Mouse (Mus musculus): Measurements from ENCODE around the gene E2f7.

E2f7 gene

DNA sequence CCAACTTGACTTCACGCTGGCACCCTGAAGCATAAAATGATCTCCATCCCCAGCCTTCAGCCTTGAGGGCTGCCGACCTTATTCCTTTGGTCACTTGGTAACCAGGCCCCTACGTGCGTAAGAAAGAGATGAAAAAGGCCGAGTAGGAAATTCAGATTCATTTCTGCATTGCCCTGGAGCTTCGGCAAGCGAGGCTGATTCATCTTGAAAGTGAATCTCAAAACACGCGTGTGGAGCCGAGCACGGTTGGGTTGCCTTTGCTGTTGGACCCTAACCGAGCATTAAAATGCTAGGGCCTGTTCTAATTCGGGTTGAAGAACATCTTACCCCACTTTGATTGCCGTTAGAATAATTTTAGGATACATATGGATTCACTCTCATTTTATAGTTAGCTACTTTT is 28.6 kb downstream of the E2f7 start:
- no peak for DNase-seq (ENCODE audit: low spot score)

DNA sequence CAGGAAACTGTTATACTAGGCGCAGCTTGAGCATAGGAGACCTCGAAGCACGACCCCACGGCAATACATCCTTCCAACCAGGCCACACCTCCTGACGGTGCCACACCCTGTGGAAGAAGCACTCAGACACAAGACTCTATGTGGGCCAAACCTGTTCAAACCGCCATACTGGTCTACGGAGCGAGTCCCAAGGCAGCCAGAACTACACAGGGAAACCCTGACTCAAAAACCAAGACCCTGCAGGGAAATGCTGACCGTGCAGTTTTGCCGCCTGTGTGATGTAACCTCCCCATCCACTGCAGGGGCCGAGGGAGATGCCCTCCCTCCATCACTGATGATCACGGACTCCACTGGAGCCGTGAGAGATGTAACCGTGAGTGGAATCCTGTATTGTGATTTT is 36.5 kb downstream of the E2f7 start:
- no peak for DNase-seq (ENCODE audit: low spot score)

DNA sequence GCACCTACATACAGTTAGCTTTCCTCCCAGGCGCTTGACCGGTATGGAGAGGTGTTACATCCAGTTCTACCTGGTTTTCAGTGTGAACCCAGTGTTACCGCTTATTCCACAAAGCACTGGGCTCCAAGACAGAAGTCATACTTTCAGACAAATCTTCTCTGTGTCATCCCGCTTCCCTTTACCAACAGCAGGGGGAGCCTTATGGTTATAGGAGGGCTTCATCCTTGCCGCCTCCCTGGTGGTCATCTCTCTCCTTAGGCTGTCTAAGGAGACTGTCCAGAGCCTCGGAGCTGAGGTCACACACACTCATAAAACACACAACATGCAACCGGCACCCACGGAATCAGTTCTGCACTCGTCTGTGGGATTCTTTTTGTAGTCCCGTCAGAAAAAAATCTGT is 37.4 kb downstream of the E2f7 start:
- no peak for DNase-seq (ENCODE audit: low spot score)

DNA sequence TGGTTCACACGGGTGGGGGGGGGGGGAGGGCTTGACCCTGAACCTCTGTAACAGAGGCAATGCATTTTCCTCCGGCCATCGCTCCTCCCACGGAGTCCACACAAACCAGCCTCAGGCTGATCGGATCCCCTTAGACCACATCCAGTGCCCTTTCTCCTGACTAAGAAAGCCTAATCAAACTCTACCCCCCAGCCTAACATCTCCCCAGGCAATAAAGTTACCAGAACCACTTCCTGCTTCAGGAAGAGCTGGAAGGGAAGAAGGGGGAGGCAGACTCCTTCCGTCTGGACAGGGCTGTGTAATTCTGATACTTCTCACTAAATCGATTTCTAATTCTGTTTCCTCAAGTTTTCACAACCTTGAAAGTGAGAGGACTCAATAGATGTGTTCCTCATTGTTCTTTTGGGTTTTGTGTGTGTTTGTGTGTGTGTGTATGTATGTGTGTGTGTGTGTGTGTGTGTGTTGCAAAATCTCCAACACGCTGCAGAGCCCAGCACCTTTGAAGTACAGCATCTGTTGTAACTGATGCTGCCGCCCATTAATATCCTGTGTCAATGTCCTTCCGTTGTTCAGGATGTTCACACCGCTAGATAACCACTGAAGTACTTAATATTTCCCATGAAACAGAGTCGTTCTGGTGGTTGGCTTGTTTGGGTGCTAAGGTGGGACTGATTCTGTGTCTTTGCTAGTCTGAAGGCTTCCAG is 43.0 kb downstream of the E2f7 start:
- DNase-seq (ENCODE audit: low spot score): no peak

DNA sequence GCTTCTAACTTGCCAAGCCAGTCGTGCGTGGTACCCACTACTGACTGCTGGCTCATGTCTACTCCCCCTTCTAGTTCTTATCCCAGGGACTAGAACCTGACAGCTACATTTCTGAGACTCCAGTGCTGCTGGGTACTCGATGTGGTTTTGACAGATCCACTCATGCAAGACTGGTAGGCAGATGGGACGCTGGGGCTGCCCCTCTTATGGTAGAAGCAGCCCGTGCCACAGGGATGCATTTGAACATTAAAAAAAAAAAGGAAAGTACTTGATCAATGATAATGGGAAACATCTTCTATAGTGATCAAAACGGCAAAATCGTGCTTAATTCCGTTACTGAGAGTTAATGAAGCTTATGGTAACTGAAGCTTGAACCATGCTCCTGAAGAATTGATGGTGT is 44.4 kb downstream of the E2f7 start:
- no peak for DNase-seq (ENCODE audit: low spot score)

DNA sequence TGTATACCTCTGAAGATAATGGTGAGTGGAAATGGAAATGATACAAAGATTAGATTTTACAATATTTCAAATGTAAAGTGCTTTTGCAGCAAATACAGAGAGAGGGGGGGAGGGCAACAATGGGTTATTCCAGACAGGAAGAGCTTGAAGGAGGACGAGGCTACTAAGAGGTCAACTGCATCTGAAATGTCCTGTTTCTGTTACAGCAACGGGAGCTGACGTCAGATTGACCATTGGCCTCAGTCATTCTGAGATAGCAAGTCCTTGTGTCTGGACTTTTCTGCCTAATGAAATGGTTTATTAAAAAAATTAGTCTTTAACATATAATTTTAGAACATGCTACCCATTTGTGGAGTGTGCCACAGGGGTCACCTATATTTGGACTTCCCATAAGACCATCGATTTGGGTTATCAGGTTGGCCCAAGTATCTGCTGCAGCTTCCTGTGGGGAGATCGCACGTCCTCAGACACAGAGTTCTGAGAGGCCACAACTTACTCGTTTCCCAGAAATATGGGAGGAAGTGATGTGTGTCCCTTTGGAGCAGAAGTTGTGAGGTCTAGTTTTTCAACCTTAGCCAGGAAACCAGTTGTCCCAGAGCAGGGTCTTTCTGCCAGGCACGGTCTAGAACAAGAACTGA is 48.0 kb downstream of the E2f7 start:
- DNase-seq (ENCODE audit: low spot score): no peak

DNA sequence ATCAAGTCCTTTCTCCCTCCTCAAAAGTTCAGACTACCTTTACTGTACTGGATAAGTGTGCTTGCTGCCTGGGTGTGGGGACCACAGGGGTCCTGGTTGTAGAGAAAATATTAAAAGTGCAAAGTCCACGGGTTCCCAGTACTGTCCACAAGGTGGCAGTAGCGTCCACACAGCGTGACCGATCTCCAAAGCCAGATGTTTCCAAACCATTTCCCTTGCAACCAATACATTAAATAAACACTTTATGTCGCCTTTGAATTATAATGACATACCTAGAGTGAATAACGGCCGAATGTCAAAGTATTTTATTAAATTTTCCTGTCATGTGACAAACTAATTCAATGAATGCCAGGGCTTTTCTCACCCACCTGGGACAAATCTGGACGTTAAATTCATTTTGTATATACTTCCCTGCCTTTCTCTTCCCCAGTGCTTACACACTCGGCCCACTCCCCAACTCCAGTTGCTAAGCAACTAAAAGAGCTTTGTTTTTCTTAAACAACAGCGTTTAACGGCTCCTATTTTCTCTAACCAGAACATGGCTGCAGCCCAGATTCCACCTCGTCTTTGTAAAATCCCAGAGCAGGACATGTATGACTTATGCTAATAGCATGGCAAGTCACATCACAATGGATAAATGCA is 49.4 kb downstream of the E2f7 start:
- DNase-seq (ENCODE audit: low spot score): peak; percentile 62

DNA sequence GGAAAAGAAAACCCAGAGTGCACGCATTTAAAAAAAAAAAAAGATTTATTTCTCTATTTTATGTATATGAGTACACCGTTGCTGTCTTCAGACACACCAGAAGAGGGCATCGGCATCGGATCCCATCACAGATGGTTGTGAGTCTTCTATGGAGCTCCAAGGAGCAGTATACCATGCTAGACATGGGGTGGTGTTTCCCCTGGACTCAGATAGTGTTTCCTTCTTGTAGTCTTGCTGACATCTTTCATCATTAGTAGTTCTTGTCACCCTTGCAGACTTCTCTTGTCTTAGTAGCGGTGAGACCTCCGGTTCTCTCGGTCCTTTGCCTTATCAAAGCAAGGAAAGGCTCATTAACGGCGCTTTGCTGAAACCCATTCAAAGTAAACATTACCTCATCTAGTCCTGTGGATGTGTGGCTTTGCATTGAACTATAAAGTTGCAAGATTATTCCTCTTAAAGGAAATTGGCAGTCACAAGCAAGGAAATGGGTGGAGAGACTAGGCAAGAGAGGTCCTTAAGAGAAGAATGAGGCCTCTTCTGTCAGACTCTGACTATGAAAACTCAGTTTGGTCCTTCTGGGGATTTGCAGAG is 50.1 kb downstream of the E2f7 start:
- no peak for DNase-seq (ENCODE audit: low spot score)

DNA sequence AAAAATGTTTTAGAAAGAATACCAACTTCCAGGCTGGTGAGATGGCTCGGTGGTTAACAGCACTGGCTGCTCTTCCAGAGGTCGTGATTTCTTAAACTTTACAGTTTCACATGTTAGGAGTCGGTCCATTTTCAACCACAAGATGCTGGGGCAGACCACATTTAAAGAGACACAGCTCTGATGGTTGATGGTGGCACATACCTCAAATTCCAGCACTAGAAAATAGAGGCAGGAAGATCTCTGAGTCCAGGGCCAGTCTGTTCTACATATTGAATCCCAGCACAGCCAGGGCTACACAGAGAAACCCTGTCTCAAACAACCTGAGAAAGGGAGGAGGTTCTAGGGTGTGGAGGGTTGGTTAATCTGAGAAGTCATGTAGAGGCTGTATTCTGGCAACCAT is 56.1 kb downstream of the E2f7 start:
- no peak for DNase-seq (ENCODE audit: low spot score)

DNA sequence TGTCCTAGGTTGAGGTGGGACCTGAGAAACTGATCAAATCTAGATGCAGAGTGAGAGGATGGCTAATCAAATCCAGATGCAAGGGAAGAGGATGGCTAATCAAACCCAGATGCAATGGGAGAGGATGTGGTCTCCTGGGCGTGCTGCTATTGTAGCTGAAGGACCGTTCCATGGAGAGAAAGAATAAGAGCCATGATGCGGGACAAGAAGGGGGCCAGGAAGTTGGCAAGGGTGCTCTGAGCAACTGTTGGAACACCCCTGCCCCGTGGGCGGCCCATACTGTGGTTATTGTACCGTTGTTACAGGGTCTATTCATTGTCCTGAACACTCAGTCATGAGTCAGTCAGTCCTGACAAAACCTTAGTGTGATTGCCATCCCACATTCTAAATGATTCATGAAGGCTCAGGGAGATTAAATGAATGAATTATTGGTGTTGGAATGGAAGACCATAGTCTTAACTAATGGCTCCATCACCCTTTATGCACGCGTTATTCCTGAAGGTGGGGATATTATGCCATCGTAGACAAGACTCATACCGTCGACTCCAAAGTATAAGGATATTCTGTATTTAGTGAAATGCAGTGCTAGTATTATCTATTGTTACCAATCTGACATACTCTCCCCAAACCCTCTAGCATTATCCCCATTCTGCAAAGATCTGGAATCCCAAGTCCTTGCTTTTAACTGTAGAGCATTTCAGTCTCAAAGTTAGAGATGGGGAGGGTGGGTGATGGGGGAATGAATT is 59.2 kb downstream of the E2f7 start:
- no peak for DNase-seq (ENCODE audit: low spot score)

DNA sequence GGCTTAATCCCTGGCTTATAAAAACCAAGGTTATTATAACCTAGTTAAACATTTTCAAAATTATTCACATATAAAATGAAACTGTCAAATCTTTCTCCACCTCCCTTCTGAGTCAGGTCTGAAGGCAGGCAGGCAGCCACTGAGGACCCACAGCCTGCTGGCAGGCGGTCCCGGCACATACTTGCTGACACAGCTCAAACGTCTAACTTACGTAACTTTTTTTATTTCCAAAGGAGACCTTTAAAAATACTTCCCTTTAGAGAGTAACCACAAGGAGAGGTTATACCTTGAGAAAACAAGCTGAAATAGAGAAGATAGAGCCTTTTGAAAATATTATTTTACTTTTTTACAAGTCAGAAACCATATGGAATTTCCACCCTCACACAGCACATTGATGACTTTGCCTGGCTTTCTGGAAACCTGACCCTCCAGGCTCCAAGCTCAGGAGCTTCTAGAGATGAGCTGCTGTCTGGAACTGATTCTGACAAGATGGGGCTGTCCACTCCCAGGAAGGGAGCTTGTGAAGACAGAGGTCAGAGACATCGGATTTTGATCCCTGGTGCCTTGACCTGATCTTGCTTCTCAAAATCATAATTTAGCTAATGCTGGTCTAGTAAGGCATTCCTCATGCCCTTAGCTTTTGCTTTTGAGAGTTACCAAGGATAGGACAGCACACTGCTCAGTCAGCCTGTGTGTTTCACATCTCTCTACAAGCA is 59.9 kb downstream of the E2f7 start:
- no peak for DNase-seq (ENCODE audit: low spot score)

DNA sequence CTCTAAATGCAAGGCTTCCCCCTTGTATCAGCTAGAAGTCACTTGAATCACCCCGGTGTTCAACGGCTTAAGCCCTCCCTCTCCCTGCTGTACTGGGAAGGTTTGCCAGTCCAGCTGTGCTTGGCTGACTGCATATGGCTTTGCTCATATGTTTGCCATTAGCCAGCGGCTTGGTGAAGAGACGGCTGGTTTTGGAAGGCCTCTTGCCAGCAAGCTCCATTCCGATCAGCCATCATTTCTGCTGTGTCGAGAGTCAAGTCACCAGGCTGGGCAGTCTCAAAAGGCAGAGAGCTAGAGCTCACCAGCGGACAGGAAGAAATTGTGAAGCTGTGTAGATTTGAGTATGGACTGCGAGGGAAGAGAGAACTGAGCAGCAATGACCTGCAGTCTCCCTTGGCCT is 61.2 kb downstream of the E2f7 start:
- DNase-seq (ENCODE audit: low spot score): no peak

DNA sequence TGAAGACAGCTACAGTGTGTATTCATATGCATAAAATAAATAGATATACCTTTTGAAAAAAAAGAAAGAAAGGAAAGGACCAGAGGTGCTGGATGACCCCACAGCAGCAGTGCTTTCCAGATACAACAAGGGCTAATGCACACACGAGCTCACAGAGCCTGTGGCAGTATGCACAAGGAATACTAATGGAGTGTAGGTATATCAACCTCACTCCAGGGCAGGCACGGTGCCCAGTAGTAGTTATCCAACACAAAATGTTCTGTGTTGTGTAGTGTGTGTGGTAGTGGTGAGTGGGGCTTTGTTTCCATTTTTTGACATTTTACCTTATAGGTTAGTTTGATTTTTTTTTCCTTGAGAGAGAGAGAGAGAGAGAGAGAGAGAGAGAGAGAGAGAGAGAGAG is 65.3 kb downstream of the E2f7 start:
- no peak for DNase-seq (ENCODE audit: low spot score)

DNA sequence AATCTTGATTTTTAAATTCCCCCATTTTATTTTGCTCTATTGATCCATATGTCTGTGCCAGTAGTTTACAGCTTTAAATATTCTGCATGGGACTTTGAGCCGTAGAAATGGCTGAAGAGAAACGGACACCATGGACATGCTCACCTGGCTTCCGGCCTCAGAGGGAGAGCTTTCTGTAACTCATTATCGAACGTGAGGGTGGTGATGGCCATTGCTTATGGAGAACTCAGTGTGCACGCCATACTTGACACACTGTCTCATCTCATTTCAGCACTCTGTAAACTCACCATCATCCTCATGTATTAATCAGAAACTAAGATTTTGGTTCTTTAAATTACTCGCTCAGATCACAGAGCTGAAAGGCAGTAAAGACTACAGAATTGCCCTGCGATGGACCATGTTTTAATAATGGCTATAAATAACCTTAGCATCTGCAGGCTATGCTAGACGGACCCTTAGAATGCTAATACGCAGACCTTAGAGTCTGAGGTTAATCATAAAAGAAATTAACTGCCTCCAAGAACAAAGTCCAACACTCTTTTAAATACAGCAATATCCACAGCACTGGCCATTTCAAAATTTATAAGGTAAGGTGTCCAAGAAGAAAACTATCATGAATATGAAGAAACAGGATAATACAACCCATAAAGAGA is 66.1 kb downstream of the E2f7 start:
- DNase-seq (ENCODE audit: low spot score): no peak

DNA sequence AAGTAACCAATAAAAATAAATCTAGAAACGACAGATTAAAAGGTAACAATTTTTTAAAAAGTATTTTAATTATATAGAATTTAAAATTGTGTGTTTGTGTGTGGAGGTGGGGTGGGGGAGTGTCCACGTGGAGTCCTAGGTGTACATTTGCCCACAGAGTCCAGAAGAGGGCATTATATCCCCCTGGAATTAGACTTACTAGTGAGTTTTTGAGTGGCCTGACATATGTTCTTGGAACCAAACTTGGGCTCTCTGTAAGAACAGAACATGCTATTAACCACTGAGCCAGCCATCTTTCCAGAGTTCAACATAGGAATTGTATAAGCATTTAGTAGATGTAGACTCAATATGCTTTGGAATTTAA is 66.6 kb downstream of the E2f7 start:
- no peak for DNase-seq (ENCODE audit: low spot score)

DNA sequence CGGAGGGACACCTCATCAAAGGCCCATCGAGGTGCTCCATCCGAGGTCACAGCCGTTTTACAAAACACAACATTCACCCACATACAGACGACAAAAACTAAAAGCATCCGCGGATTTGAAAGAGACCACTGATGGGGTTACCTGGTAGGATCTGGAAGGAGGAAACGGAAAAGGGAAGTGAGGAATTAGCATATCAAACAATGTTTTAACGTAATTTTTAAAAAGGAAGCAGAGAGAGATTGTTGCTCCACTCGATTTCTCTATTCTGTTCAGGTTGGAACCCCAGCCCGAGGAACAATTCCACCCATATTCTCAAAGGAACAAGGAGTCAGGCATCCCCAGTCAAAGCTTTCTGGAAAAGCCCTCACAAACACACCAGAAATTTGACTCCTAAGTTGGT is 75.9 kb downstream of the E2f7 start:
- no peak for DNase-seq (ENCODE audit: low spot score)

DNA sequence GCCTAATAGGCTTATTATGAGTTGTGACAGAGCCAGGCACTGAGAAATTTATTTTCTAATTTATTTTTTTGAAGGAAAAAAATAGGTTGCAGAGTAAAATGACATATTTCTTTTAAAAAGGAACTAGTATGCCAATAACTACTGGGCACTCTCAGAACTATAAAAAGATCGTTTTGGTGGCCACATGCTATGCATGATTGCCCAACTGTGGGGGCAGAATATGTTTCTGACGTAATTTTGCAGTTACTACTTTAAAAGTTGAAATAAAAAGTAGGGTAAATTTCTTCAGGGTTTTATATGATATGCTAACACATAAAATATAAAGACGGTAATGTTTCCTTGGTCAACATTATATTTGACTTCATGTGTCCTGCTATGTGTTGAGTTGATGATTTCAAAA is 76.5 kb downstream of the E2f7 start:
- DNase-seq (ENCODE audit: low spot score): no peak

DNA sequence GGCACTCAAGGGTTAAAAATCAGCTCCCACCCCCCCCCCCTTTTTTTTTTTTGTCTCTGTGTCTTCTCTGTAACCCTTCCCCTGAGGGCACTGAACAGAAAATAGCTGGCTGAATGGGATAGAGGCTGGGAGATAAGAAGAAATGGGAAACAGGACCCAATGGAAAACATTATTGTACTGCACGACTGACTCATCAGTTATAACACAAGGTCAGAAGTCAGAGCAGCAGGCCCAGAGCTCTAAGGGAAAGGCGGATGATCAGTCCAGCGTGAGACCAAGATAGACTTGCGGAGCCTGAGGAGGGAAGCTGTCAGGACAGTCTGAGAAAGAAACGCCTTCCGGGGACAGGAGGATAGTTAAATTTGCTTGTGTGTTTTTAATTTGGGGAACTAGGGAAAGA is 87.1 kb downstream of the E2f7 start:
- no peak for DNase-seq (ENCODE audit: low spot score)

DNA sequence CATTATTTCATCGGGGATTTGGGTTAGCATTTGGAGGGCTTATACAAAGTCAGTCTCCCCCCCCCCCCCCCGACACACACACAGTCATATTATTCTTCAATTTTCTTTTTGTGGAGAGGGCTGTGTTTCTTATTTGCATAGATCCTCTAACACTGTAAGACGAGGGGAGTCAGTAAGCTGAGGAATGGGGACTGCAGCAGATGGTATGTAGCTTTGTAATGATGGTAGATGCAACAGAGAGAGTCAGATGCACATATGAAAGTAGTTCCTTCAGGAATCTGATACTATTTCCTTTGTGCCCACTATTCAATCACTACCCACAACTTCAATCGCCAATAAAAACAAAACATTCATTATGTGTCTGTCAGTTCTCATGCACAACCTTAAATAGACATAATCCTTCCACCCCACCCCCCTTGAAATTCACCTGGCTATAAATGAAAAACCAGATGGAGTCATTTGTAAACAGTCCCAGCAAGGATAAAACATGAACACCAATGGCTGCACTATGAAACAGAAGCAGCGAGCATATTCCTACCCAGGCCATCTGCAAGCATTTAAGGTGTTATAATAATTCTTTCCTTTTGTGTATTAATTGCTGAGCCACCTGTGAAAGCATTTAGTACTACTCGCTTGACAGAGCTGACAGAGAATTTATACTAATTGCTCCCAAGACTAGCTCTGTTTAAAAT is 90.0 kb downstream of the E2f7 start:
- no peak for DNase-seq (ENCODE audit: low spot score)

Measured in testis, postnatal 10 days (tissue).